Mouse (Mus musculus): ENCODE results near the gene Rusc2.

Rusc2 gene

GRCm38 (mm10) chr4:43381408-43382154 is at the start of gene Rusc2:
Rusc2 (plus strand) TSS chr4:43381979.
- no peak for DNase-seq (ENCODE audit: low spot score)

GRCm38 (mm10) chr4:43334771-43335170 is 47.0 kb upstream of the Rusc2 start:
- DNase-seq (ENCODE audit: low spot score): no peak

GRCm38 (mm10) chr4:43336176-43336575 is 45.6 kb upstream of the Rusc2 start:
- DNase-seq (ENCODE audit: low spot score): no peak

GRCm38 (mm10) chr4:43340096-43340804 is 41.5 kb upstream of the Rusc2 start:
- no peak for DNase-seq (ENCODE audit: low spot score)

- DNase-seq (ENCODE audit: low spot score): no peak
Measured at GRCm38 (mm10) chr4:43341276-43341891, 40.4 kb upstream of the Rusc2 start.

- DNase-seq (ENCODE audit: low spot score): no peak
Measured at GRCm38 (mm10) chr4:43342443-43342842, 39.3 kb upstream of the Rusc2 start.

GRCm38 (mm10) chr4:43344932-43345331 is 36.8 kb upstream of the Rusc2 start:
- DNase-seq (ENCODE audit: low spot score): no peak

GRCm38 (mm10) chr4:43349206-43349605 is 32.6 kb upstream of the Rusc2 start:
- DNase-seq (ENCODE audit: low spot score): no peak

GRCm38 (mm10) chr4:43350038-43350560 is 31.7 kb upstream of the Rusc2 start:
- DNase-seq (ENCODE audit: low spot score): no peak

GRCm38 (mm10) chr4:43353662-43354061 is 28.1 kb upstream of the Rusc2 start:
- no peak for DNase-seq (ENCODE audit: low spot score)

GRCm38 (mm10) chr4:43364914-43365560 is 16.7 kb upstream of the Rusc2 start:
- no peak for DNase-seq (ENCODE audit: low spot score)

- DNase-seq (ENCODE audit: low spot score): no peak
Measured at GRCm38 (mm10) chr4:43367295-43367694, 14.5 kb upstream of the Rusc2 start.

GRCm38 (mm10) chr4:43367787-43368186 is 14.0 kb upstream of the Rusc2 start:
- DNase-seq (ENCODE audit: low spot score): no peak

GRCm38 (mm10) chr4:43371406-43371805 is 10.4 kb upstream of the Rusc2 start:
- DNase-seq (ENCODE audit: low spot score): no peak

- no peak for DNase-seq (ENCODE audit: low spot score)
Measured at GRCm38 (mm10) chr4:43372155-43372554, 9.6 kb upstream of the Rusc2 start.

- no peak for DNase-seq (ENCODE audit: low spot score)
Measured at GRCm38 (mm10) chr4:43374266-43374665, 7.5 kb upstream of the Rusc2 start.

GRCm38 (mm10) chr4:43379601-43380000 is 2.2 kb upstream of the Rusc2 start:
- no peak for DNase-seq (ENCODE audit: low spot score)

- no peak for DNase-seq (ENCODE audit: low spot score)
Measured at GRCm38 (mm10) chr4:43380951-43381350, 828 bp upstream of the Rusc2 start.

GRCm38 (mm10) chr4:43382155-43383020 is 609 bp downstream of the Rusc2 start:
- DNase-seq (ENCODE audit: low spot score): no peak

GRCm38 (mm10) chr4:43383246-43384082 is 1.7 kb downstream of the Rusc2 start:
- no peak for DNase-seq (ENCODE audit: low spot score)
